Mouse (Mus musculus): Measurements from ENCODE around the gene Arhgef7.

Arhgef7 gene

GRCm38 (mm10) chr8:11727651-11728481 lies at the start of gene Arhgef7:
Gene Arhgef7 (plus strand): TSS chr8:11727721.
- no peak for DNase-seq (ENCODE audit: low spot score in 2 of 2)

DNA sequence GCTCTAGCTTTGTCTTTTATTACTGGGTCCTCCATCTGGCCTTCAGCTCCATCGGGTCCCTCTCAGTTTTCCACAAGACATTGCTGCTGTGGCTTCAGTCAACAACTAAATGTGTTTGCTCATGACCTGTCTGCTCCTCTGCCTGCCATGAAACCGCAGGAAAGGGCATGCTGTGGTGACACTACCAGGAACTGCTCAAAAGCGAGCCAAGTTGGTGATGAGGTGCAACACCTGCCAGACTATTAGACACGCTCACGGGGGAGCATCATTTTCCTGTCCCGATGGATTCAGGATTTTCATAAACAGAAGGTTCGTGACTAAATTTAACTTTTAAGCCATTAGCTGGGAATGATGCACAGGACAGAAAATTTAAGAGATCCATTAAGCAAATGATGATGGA lies 43.0 kb upstream of the Arhgef7 start:
- no peak for DNase-seq (ENCODE audit: low spot score in 2 of 2)

- no peak for DNase-seq (ENCODE audit: low spot score in 2 of 2)
These were observed 40.3 kb upstream of the Arhgef7 start for GRCm38 (mm10) chr8:11687251-11687650.

DNA sequence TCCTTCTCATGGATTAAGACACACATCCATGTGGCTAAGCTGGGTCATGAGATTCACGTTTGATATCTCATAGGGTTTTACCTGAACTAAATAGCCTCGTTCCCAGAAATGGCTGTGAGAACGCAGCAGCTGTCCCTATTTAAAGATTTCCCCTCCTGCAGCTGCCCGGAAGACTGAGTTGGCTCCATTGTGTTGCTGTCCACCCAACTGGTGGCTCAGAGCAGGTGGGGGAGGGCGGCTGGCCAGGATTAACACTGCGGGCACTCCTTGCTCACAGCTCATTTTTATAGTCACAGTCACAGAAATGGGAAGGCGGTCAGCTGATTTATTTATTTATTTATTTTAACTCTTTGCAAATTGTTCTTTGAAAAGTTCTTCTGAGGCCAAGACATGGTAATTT lies 37.6 kb upstream of the Arhgef7 start:
- DNase-seq (ENCODE audit: low spot score in 2 of 2), result no peak

GRCm38 (mm10) chr8:11691284-11691683 lies 36.2 kb upstream of the Arhgef7 start:
- no peak for DNase-seq (ENCODE audit: low spot score in 2 of 2)

GRCm38 (mm10) chr8:11691761-11692160 lies 35.8 kb upstream of the Arhgef7 start:
- DNase-seq (ENCODE audit: low spot score in 2 of 2), result no peak

DNA sequence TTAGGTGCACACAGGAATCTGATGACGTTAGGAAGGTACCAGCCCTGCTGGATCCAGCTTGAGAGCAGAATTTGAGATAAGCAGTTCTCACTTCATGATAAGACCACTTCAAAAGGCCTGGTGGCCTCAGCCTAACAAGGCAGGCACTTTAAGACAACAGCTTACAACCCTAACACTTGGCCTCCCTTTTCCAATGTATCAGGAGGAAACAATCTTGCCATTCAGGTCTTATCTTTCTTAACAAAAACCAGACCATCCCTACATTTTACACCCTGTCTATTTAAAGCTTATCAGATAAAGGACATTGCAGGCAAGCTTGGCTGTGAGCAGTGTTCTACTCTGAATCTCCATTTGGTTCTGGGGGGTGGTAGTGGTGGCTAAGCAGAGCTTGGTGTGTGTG lies 35.1 kb upstream of the Arhgef7 start:
- DNase-seq (ENCODE audit: low spot score in 2 of 2), result no peak

- DNase-seq (ENCODE audit: low spot score in 2 of 2), result no peak
These were observed 33.5 kb upstream of the Arhgef7 start for GRCm38 (mm10) chr8:11693972-11694371.

DNA sequence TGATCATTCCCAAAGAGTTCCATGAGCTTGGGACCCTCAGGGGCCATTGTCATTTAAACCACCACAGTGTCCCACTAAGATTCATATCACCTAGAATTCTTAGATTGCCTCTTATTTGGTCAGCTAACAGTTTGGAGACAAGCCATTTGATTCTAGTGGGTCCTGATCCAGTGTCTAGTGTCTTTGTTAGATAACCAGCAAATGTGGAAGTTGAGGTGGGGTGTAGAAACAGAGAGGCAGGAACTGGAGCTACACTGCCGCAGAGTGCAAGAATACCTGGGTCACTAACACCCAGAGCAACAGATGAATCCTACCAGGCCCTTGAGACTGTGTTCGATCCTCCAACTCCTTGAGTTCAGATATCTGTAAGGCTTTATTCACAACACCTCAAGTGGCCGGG lies 31.3 kb upstream of the Arhgef7 start:
- no peak for DNase-seq (ENCODE audit: low spot score in 2 of 2)

GRCm38 (mm10) chr8:11697467-11697866 lies 30.1 kb upstream of the Arhgef7 start:
- no peak for DNase-seq (ENCODE audit: low spot score in 2 of 2)

- no peak for DNase-seq (ENCODE audit: low spot score in 2 of 2)
These were observed 28.0 kb upstream of the Arhgef7 start for GRCm38 (mm10) chr8:11699442-11700001.

GRCm38 (mm10) chr8:11700060-11701032 lies 27.2 kb upstream of the Arhgef7 start:
- peak; percentile 69 to 87 for DNase-seq (ENCODE audit: low spot score in 2 of 2)

DNA sequence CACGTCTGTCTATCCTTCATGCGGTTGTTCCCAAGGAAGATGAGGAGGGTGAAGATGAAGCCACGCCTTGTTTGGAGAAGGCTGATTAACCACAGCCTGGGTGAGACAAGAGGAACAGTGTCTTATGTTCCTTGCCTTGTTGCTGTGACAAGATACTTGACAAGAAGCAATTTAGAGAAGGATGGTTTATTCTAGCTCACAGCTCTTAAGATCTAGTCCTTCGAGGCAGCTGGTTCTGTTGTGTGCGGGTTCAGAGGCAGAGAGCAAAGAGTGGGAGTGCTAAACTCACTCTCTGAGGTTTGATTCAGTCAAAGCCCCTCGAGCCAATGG lies 26.5 kb upstream of the Arhgef7 start, which contains the start of gene 1700016D06Rik:
Gene 1700016D06Rik, minus strand, starts transcription at position 31 of the 330 bp plus-strand sequence.
- no peak for DNase-seq (ENCODE audit: low spot score in 2 of 2)

DNA sequence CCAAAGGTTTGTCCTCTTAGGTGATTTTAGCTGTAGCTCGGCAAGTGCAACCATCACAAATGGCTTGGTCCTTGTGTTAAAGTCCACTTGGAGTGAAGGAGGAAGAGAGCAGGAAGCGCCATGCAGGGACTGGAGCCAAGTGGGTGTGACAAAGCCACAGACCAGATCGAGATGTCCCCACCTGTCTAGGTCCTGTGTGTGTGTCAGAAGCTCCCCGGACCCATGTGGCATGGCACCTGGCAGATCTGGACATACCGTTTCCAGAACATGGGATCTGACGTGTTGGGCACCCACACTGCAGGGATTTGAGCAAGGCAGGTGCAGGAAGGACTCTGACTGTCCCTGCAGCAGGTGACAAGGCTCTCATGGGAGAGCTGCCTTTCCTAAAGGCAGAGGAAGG lies 26.1 kb upstream of the Arhgef7 start:
- no peak for DNase-seq (ENCODE audit: low spot score in 2 of 2)

- DNase-seq (ENCODE audit: low spot score in 2 of 2), result peak in 1 of 2 experiments; percentile 34
These were observed 23.7 kb upstream of the Arhgef7 start for GRCm38 (mm10) chr8:11703789-11704188.

DNA sequence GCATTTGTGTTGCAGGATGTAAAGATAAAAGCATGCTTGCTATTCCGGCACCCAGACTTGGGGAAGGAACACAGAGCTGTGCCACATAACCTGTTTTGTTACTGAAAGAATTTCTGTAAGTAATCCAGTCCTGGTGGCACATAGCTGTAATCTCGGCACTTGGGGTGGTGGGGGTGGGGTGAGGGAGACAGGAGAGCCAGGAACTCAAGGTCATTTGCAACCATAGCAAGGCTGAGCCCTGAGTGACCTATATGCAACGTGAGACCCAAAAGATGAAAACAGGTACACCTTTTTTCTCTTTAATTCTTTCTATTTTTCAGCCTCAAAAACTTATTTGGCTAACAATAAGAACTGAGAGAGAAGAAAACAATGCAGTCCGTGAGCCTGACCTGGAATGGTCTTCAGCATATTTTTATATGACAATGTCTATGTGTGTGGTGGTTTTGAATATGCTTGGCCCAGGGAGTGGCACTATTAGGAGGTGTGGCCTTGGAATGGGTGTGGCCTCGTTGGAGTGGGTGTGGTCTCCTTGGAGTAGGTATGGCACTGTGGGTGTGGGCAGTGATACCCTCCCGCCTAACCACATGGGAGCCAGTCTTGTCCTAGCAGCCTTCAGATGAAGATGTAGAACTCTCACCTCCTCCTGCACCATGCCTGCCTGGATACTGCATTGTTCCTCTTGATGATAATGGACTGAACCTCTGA lies 22.7 kb upstream of the Arhgef7 start:
- DNase-seq (ENCODE audit: low spot score in 2 of 2), result no peak

DNA sequence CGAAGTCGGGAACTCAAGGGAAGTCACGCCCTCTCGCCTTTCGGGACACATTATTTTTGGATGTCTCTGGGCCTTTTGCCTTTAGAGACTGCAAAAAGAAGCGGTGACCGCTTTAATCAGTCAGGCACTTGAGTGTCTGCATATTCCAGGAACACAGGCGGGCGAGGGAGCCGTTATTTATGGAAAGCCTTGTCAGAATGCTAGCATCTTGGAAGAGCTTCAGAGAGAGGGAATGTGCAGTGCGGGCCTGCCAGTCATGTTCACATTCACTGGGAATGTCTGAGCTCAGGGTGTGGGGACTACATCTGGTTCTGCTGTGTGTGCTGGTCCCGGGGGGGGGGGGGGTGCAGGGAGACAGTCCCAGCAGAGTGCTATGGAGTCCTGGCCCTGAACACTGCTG lies 21.7 kb upstream of the Arhgef7 start:
- no peak for DNase-seq (ENCODE audit: low spot score in 2 of 2)

- DNase-seq (ENCODE audit: low spot score in 2 of 2), result no peak
These were observed 19.8 kb upstream of the Arhgef7 start for GRCm38 (mm10) chr8:11707701-11708100.

DNA sequence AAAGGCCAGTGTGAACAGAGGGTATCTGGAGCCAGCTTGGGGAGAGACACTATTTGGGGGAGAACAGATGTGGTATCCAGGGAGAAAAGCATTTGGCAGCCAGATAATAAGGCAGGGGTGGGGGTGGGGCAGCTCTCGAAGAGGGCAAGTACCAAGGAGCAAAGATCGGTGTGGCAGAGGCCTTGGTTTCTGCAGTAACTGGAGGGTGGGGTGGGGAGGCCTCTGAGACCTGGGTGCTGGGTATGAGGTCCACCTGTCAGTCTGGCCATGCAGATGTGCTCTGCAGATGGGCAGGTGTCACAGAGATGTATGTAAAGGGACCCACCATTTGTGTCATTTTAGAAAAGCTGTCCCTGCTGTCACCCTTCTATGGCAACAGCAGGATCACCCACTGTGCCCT lies 18.7 kb upstream of the Arhgef7 start:
- DNase-seq (ENCODE audit: low spot score in 2 of 2), result no peak

DNA sequence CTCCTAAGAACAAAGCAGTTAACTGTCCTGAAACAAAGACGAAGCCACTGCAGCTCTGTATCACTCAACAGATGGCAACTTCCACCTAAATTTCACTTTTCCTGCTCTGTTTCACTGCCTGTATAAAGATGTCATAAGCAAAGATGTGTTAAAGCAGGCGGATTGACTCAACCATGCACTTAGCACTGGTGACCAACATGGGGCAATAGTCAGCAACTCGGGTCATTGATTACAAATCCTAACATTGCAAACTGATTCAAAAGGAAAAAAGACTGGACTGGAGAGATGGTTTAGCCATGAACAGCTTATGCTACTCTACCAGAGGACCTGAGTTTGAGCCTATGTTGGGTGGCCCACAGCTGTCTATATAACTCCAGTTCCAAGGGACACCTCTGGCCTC lies 18.0 kb upstream of the Arhgef7 start:
- no peak for DNase-seq (ENCODE audit: low spot score in 2 of 2)

DNA sequence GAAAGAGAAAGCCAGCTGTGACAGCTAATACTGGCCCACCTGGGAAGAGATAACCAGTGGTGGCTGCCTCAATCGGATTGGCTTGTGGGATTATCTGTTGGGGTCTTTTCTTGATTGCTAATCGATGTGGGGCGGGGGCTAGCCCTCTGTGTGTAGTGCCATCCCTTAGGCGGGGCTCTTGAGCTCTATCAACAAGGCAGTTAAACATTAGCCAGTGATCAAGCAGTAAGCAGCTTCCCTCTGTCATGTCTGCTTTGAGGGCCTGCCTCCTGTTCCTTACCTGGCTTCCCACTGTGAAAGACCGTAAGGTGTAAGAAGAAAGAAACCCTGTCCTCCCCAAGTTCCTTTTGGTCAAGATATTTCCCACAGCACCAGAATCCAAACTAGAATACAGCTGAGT lies 17.1 kb upstream of the Arhgef7 start:
- no peak for DNase-seq (ENCODE audit: low spot score in 2 of 2)

DNA sequence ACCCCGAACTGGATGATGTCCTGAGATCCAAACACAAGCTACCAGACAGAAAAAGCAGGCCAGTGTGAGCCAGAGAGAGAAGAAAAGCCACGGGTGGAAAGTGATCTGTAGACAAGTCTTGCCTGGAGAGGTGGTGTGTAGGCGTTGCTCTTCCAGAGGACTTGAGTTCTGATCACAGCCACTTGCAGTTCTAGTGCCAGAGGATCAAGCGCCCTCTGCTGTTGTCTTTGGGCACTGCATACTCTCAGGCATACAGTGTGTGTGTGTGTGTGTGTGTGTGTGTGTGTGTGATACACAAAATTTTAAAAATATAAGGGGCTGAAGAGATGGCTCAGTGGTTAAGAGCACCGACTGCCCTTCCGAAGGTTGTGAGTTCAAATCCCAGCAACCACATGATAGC lies 15.3 kb upstream of the Arhgef7 start:
- DNase-seq (ENCODE audit: low spot score in 2 of 2), result peak; percentile 19 to 70

Measured in spleen, postnatal 4 days (tissue).